Mouse (Mus musculus): ENCODE data around the gene Cbx5. TPM values are rescaled to one million over a fixed set of nuclear protein-coding genes. Genes with fewer than 3 reads are reported as not detected.

Cbx5 gene
- polyA plus RNA-seq, 1 experiment: 172 TPM

- no peak overlapping the region for H3K4me3 ChIP-seq (ENCODE audit: insufficient read depth, low read length)
- peaks cover 15% of the 10 kb centered on the region for H3K4me1 ChIP-seq (ENCODE audit: control insufficient read depth, insufficient read depth, low read length)
- TF ChIP-seq CTCF (IDR thresholded peaks at IDR 0.05; ENCODE audit: borderline replicate concordance, insufficient read depth, low read length) (no peak), POLR2A (IDR thresholded peaks at IDR 0.05; ENCODE audit: low read depth, low read length) (no peak)
- peak overlapping the region; percentile 100 for H3K27ac ChIP-seq (ENCODE audit: insufficient read depth, low read length)
Measured at GRCm38 (mm10) chr15:103216052-103216451, 23.6 kb downstream of the Cbx5 start.

GRCm38 (mm10) chr15:103214971-103215907 lies 24.4 kb downstream of the Cbx5 start:
- TF ChIP-seq CTCF (IDR thresholded peaks at IDR 0.05; ENCODE audit: borderline replicate concordance, insufficient read depth, low read length) (no peak), POLR2A (IDR thresholded peaks at IDR 0.05; ENCODE audit: low read depth, low read length) (peak; percentile 81)
- Histone ChIP-seq H3K4me1 (ENCODE audit: control insufficient read depth, insufficient read depth, low read length) (peaks cover 8% of the 10 kb centered on the region), H3K27ac (ENCODE audit: insufficient read depth, low read length) (peak overlapping the region; percentile 100), H3K4me3 (ENCODE audit: insufficient read depth, low read length) (peak overlapping the region; percentile 32)

- no peak overlapping the region for H3K4me3 ChIP-seq (ENCODE audit: insufficient read depth, low read length)
- TF ChIP-seq CTCF (IDR thresholded peaks at IDR 0.05; ENCODE audit: borderline replicate concordance, insufficient read depth, low read length) (no peak), POLR2A (IDR thresholded peaks at IDR 0.05; ENCODE audit: low read depth, low read length) (no peak)
- H3K27ac ChIP-seq (ENCODE audit: insufficient read depth, low read length): peak overlapping the region; percentile 99
- H3K4me1 ChIP-seq (ENCODE audit: control insufficient read depth, insufficient read depth, low read length): peaks cover 5% of the 10 kb centered on the region
Measured at GRCm38 (mm10) chr15:103214149-103214548, 25.5 kb downstream of the Cbx5 start.

- Histone ChIP-seq H3K4me3 (ENCODE audit: insufficient read depth, low read length) (no peak overlapping the region), H3K27ac (ENCODE audit: insufficient read depth, low read length) (no peak overlapping the region), H3K4me1 (ENCODE audit: control insufficient read depth, insufficient read depth, low read length) (peaks cover 2% of the 10 kb centered on the region; the same call in 1 of the 2 replicates)
- TF ChIP-seq CTCF (IDR thresholded peaks at IDR 0.05; ENCODE audit: borderline replicate concordance, insufficient read depth, low read length) (no peak), POLR2A (IDR thresholded peaks at IDR 0.05; ENCODE audit: low read depth, low read length) (no peak)
Measured at GRCm38 (mm10) chr15:103205156-103205555, 34.5 kb downstream of the Cbx5 start.

GRCm38 (mm10) chr15:103202088-103202793 lies 37.4 kb downstream of the Cbx5 start:
- TF ChIP-seq CTCF (IDR thresholded peaks at IDR 0.05; ENCODE audit: borderline replicate concordance, insufficient read depth, low read length): no peak
- TF ChIP-seq POLR2A (IDR thresholded peaks at IDR 0.05; ENCODE audit: low read depth, low read length): no peak
- H3K4me3 ChIP-seq (ENCODE audit: insufficient read depth, low read length): no peak overlapping the region
- H3K4me1 ChIP-seq (ENCODE audit: control insufficient read depth, insufficient read depth, low read length): peaks cover 2% of the 10 kb centered on the region; the same call in 1 of the 2 replicates
- H3K27ac ChIP-seq (ENCODE audit: insufficient read depth, low read length): peak overlapping the region; percentile 71

GRCm38 (mm10) chr15:103197785-103198184 lies 41.8 kb downstream of the Cbx5 start:
- TF ChIP-seq CTCF (IDR thresholded peaks at IDR 0.05; ENCODE audit: borderline replicate concordance, insufficient read depth, low read length): no peak
- no peak for TF ChIP-seq POLR2A (IDR thresholded peaks at IDR 0.05; ENCODE audit: low read depth, low read length)
- Histone ChIP-seq H3K4me3 (ENCODE audit: insufficient read depth, low read length) (no peak overlapping the region), H3K27ac (ENCODE audit: insufficient read depth, low read length) (no peak overlapping the region), H3K4me1 (ENCODE audit: control insufficient read depth, insufficient read depth, low read length) (peaks cover 2% of the 10 kb centered on the region; the same call in 1 of the 2 replicates)

- Histone ChIP-seq H3K4me3 (ENCODE audit: insufficient read depth, low read length) (no peak overlapping the region), H3K27ac (ENCODE audit: insufficient read depth, low read length) (no peak overlapping the region), H3K4me1 (ENCODE audit: control insufficient read depth, insufficient read depth, low read length) (no peaks in the 10 kb centered on the region)
- no peak for TF ChIP-seq POLR2A (IDR thresholded peaks at IDR 0.05; ENCODE audit: low read depth, low read length)
- no peak for TF ChIP-seq CTCF (IDR thresholded peaks at IDR 0.05; ENCODE audit: borderline replicate concordance, insufficient read depth, low read length)
Measured at GRCm38 (mm10) chr15:103196835-103197234, 42.8 kb downstream of the Cbx5 start.

GRCm38 (mm10) chr15:103193606-103194005 lies 46.0 kb downstream of the Cbx5 start:
- TF ChIP-seq POLR2A (IDR thresholded peaks at IDR 0.05; ENCODE audit: low read depth, low read length) (no peak), CTCF (IDR thresholded peaks at IDR 0.05; ENCODE audit: borderline replicate concordance, insufficient read depth, low read length) (no peak)

GRCm38 (mm10) chr15:103190531-103191462 lies 48.8 kb downstream of the Cbx5 start:
- H3K27ac ChIP-seq (ENCODE audit: insufficient read depth, low read length): no peak overlapping the region

More at GRCm38 (mm10) chr15:103193606-103194005, 46.0 kb downstream of the Cbx5 start:
- Histone ChIP-seq H3K4me1 (ENCODE audit: control insufficient read depth, insufficient read depth, low read length) (no peaks in the 10 kb centered on the region), H3K4me3 (ENCODE audit: insufficient read depth, low read length) (no peak overlapping the region), H3K27ac (ENCODE audit: insufficient read depth, low read length) (no peak overlapping the region)

More at GRCm38 (mm10) chr15:103190531-103191462, 48.8 kb downstream of the Cbx5 start:
- Histone ChIP-seq H3K4me1 (ENCODE audit: control insufficient read depth, insufficient read depth, low read length) (no peaks in the 10 kb centered on the region), H3K4me3 (ENCODE audit: insufficient read depth, low read length) (no peak overlapping the region)
- TF ChIP-seq CTCF (IDR thresholded peaks at IDR 0.05; ENCODE audit: borderline replicate concordance, insufficient read depth, low read length) (peak; percentile 50; the same call in 1 of the 2 replicates), POLR2A (IDR thresholded peaks at IDR 0.05; ENCODE audit: low read depth, low read length) (no peak)
